Mouse (Mus musculus): ENCODE results near the gene Tshb. TPM values are rescaled to one million over a fixed set of nuclear protein-coding genes. Genes with fewer than 3 reads are reported as not detected.

Gene Tshb
- polyA plus RNA-seq, 1 experiment from 2014 or later, result not detected

GRCm38 (mm10) chr3:102746174-102746573, 36.3 kb downstream of the Tshb start:
- no peaks in the 10 kb centered on the region for H3K79me2 ChIP-seq (ENCODE audit: inconsistent target)
- H3K36me3 ChIP-seq (ENCODE audit: inconsistent target), result no peaks in the 10 kb centered on the region
- 58% methylated on average over 4 of the region's 4 CpGs for WGBS (ENCODE audit: missing documents)
- H3K27ac ChIP-seq, result no peak overlapping the region
- H3K4me3 ChIP-seq (ENCODE audit: inconsistent target), result no peak overlapping the region

GRCm38 (mm10) chr3:102744657-102745056, 37.9 kb downstream of the Tshb start:
- Histone ChIP-seq H3K36me3 (ENCODE audit: inconsistent target) (no peaks in the 10 kb centered on the region), H3K4me3 (ENCODE audit: inconsistent target) (no peak overlapping the region), H3K79me2 (ENCODE audit: inconsistent target) (no peaks in the 10 kb centered on the region), H3K27ac (no peak overlapping the region)
- WGBS (ENCODE audit: missing documents), result 10% methylated on average over 5 of the region's 5 CpGs

DNA sequence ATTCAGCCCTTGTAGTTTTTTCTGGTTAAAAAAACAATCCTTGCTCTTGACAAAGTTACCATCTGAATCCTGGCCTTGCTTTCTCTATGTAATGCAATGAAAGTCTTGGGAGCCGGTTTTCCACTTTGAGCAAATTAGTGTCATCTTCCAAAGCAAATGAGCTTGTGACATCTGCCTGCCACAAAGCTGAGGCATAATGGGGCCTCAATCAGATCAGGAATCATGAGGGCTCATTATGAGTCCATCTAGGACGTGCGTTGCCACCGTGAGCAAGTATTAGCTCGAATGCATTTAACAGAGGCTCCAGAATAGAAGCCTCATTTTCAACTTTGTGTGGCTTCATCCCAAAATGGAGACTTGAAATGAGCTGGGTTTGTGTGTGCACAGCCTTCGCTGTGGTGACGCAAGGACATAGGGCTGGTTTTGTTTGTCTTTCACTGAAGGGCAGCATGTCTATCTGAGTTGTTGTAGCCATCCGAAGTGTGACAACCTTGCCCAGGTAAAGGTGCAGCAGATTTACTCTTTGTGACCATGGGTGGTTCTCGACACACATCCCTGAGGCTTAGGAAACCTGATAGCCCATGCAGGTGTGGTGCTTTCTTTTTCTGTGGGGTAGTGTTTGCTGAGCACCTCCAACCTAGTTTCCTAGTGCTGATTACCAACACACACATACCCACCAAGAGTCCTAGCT, 38.6 kb downstream of the Tshb start:
- H3K4me3 ChIP-seq (ENCODE audit: inconsistent target), result no peak overlapping the region
- H3K79me2 ChIP-seq (ENCODE audit: inconsistent target), result no peaks in the 10 kb centered on the region
- no peaks in the 10 kb centered on the region for H3K36me3 ChIP-seq (ENCODE audit: inconsistent target)
- WGBS (ENCODE audit: missing documents), result 93% methylated on average over 9 of the region's 9 CpGs
- no peak overlapping the region for H3K27ac ChIP-seq

GRCm38 (mm10) chr3:102743202-102743601, 39.3 kb downstream of the Tshb start:
- WGBS (ENCODE audit: missing documents), result 80% methylated on average over 4 of the region's 4 CpGs

GRCm38 (mm10) chr3:102742725-102743124, 39.8 kb downstream of the Tshb start:
- 94% methylated on average over 4 of the region's 4 CpGs for WGBS (ENCODE audit: missing documents)
- Histone ChIP-seq H3K4me3 (ENCODE audit: inconsistent target) (no peak overlapping the region), H3K79me2 (ENCODE audit: inconsistent target) (no peaks in the 10 kb centered on the region), H3K36me3 (ENCODE audit: inconsistent target) (no peaks in the 10 kb centered on the region), H3K27ac (no peak overlapping the region)

More at GRCm38 (mm10) chr3:102743202-102743601, 39.3 kb downstream of the Tshb start:
- Histone ChIP-seq H3K4me3 (ENCODE audit: inconsistent target) (no peak overlapping the region), H3K36me3 (ENCODE audit: inconsistent target) (no peaks in the 10 kb centered on the region), H3K27ac (no peak overlapping the region), H3K79me2 (ENCODE audit: inconsistent target) (no peaks in the 10 kb centered on the region)

DNA sequence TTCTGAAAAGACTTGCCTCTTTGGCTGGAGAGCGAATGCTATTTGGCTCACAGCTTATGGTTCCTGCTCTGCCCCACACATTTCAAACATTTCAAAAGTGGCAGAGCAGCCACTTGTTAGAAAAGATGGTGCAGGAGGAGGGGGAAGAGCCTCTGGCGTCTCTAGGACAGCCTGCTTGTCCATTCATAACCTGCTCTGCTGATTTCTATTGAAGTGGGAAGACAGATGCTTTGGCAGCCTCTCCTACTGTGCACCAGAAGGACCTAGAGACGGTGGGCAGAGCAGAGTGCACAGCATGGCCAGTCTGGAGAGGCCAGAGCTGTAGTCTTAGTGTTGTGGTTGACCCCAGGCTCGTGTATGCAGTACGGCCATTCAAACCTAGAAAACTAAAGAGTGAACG, 43.6 kb downstream of the Tshb start:
- no peak overlapping the region for H3K4me3 ChIP-seq (ENCODE audit: inconsistent target)
- H3K36me3 ChIP-seq (ENCODE audit: inconsistent target), result no peaks in the 10 kb centered on the region
- WGBS (ENCODE audit: missing documents), result 50% methylated on average over 6 of the region's 6 CpGs
- no peaks in the 10 kb centered on the region for H3K79me2 ChIP-seq (ENCODE audit: inconsistent target)
- no peak overlapping the region for H3K27ac ChIP-seq

- H3K4me3 ChIP-seq (ENCODE audit: inconsistent target), result no peak overlapping the region
- 6% methylated on average over 10 of the region's 10 CpGs for WGBS (ENCODE audit: missing documents)
- no peak overlapping the region for H3K27ac ChIP-seq
- H3K36me3 ChIP-seq (ENCODE audit: inconsistent target), result no peaks in the 10 kb centered on the region
- no peaks in the 10 kb centered on the region for H3K79me2 ChIP-seq (ENCODE audit: inconsistent target)
Observed at GRCm38 (mm10) chr3:102738161-102738901, 44.2 kb downstream of the Tshb start.

DNA sequence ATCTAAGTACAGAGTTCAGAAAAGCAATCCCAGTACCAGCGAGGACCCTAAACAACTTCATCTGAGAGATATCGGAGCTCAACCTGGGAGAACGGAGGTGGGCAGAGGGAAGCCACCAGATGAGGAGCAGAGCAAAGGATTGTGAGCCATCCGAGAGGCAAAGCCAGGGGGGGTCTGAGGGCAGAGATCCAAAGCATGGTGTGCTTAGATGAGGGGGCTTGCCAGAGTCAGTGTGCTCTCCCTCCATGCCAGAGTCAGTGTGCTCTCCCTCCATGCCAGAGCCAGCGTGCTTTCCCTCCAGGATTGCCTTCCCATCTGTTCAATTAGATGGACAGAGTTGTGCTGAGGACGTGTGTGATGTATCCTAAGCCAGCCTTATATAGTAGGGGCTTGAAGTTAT, 45.4 kb downstream of the Tshb start:
- H3K27ac ChIP-seq, result no peak overlapping the region

DNA sequence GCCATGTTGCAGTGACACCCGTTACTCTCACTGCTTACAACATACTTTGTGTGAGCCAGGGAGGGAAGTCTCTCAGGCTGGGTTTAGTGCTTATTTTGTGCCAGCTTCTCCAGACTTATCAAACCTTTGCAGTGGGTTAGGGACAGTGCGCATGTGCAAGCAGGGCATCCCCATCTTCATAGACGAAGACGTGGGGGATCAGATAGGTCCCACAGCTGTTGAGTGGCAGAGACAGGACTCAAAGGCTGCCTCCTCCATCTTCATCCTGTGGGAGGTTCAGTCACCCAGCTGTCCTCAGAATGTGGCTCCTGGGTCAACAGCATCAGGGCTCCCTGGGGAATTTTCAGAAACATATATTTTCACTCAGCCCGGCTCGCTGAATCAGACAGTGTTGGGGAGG, 46.1 kb downstream of the Tshb start:
- 70% methylated on average over 6 of the region's 6 CpGs for WGBS (ENCODE audit: missing documents)
- H3K79me2 ChIP-seq (ENCODE audit: inconsistent target), result no peaks in the 10 kb centered on the region
- no peaks in the 10 kb centered on the region for H3K36me3 ChIP-seq (ENCODE audit: inconsistent target)
- no peak overlapping the region for H3K27ac ChIP-seq
- no peak overlapping the region for H3K4me3 ChIP-seq (ENCODE audit: inconsistent target)

More for the DNA sequence above, 45.4 kb downstream of the Tshb start:
- Histone ChIP-seq H3K36me3 (ENCODE audit: inconsistent target) (no peaks in the 10 kb centered on the region), H3K4me3 (ENCODE audit: inconsistent target) (no peak overlapping the region), H3K79me2 (ENCODE audit: inconsistent target) (no peaks in the 10 kb centered on the region)
- 89% methylated on average over 6 of the region's 6 CpGs for WGBS (ENCODE audit: missing documents)

GRCm38 (mm10) chr3:102735638-102736037, 46.9 kb downstream of the Tshb start:
- 60% methylated on average over 6 of the region's 6 CpGs for WGBS (ENCODE audit: missing documents)
- Histone ChIP-seq H3K4me3 (ENCODE audit: inconsistent target) (no peak overlapping the region), H3K36me3 (ENCODE audit: inconsistent target) (no peaks in the 10 kb centered on the region), H3K79me2 (ENCODE audit: inconsistent target) (no peaks in the 10 kb centered on the region), H3K27ac (no peak overlapping the region)

DNA sequence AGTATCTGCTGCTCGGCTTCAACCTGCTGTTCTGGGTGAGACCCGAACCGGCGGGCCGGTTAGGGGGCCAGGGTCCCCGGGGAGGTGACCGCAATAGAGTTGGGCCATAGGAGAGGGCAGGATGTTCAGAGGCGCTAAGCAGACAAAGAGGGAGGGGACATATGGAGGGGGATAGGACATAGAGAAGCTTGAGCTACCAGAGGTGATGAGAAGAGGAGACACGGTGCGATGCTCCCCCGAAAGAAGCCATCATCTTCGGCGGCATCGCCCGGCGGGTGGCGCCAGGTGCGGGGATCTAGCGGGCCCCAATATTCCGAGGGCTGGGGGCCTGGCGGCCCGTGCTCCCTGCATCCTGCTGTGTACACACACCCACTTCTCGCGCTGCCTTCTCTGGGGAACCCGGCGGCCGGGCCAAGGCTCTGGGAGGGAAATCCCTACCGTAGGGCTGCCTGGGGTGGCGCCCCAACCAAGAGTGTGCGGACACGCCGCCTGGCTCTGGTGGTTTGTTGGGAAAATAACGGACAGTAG, 47.4 kb downstream of the Tshb start:
- H3K4me3 ChIP-seq (ENCODE audit: inconsistent target), result peak overlapping the region; percentile 27; the same call in 1 of the 2 replicates
- WGBS (ENCODE audit: missing documents), result 1% methylated on average over 33 of the region's 33 CpGs
- no peak overlapping the region for H3K27ac ChIP-seq
- H3K79me2 ChIP-seq (ENCODE audit: inconsistent target), result no peaks in the 10 kb centered on the region
- no peaks in the 10 kb centered on the region for H3K36me3 ChIP-seq (ENCODE audit: inconsistent target)

DNA sequence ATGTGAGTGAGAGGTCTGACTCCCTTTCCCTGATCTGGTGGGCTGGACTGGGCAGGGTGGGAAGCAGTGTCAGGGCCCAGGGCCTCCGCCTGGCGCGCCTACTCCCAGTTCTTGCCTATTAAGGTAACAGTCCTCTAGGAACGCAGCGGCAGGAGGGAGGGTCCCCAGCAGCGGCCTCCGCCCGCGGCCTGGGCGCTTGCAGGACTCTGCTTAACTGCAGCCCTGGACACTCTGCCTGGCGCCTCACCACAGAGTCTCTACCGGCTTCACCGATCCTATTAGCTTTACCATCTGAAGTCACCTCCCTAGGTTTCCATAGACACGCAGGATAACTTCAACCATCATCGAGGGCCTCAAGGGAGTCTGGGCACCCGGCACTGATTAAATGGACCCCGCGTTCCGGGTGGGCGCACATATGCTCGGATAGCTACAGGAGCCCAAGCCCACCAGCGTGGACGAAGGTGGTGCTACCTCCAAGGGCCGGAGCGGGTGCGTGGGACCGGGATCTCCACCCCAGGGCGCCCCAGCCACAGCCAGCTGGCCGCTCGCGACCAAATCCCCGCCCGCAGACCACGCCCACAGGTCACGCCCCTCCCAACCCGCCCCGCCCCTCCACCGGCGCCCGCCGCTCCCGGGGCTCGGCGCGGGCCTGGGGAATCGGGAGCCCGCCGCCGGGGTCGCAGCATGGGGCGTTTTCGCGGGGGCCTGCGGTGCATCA, 48.0 kb downstream of the Tshb start, which contains the start of gene Tspan2:
Gene Tspan2, plus strand, starts transcription at position 217 of the 718 bp plus-strand sequence.
- no peak within 1 kb of the TSS for H3K27ac ChIP-seq
- WGBS (ENCODE audit: missing documents), result 15% methylated on average over 39 of the region's 54 CpGs
- H3K4me3 ChIP-seq (ENCODE audit: inconsistent target), result peak within 1 kb of the TSS; percentile 27; the same call in 1 of the 2 replicates
- H3K36me3 ChIP-seq (ENCODE audit: inconsistent target), result no peaks in the 10 kb centered on the region
- H3K79me2 ChIP-seq (ENCODE audit: inconsistent target), result no peaks in the 10 kb centered on the region

DNA sequence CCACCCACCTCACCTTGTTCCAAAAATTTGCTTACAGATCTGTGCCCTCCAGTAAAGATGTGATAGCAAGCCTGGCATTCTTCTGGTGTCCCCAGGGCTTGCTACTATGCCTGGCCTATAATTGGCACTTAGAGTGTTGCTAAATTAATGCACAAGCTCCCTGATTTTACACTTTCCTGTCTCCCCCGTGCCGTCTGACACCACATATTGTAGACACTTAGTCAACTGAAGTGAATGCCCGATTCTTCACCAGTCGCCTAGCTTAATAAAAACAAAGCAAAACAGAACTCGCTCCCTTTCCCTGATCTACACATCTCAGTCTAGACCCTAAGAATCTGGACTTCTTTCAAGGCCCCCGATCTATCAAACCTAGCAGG, 48.6 kb downstream of the Tshb start:
- no peaks in the 10 kb centered on the region for H3K79me2 ChIP-seq (ENCODE audit: inconsistent target)
- 66% methylated on average over 6 of the region's 6 CpGs for WGBS (ENCODE audit: missing documents)
- H3K27ac ChIP-seq, result no peak overlapping the region
- no peaks in the 10 kb centered on the region for H3K36me3 ChIP-seq (ENCODE audit: inconsistent target)
- no peak overlapping the region for H3K4me3 ChIP-seq (ENCODE audit: inconsistent target)

DNA sequence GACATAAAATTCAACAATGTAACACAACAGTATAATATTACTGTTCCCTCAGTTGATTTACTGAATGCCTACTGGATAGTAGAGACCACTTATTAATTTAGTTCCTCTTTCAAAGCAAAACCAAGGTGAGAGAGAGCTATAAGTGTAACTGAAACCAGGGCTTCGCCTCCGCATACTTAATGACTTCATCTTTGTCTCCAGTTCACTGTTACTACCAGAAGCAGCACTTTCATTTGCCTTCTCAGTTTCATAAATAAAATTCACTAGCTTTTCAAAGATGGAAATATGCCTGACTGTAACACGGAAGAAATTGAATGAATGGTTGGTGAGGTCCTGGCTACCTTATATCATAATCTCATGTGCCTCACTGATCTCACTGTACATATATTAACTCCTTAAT, 49.5 kb downstream of the Tshb start:
- no peaks in the 10 kb centered on the region for H3K79me2 ChIP-seq (ENCODE audit: inconsistent target)
- no peak overlapping the region for H3K27ac ChIP-seq
- H3K36me3 ChIP-seq (ENCODE audit: inconsistent target), result no peaks in the 10 kb centered on the region
- H3K4me3 ChIP-seq (ENCODE audit: inconsistent target), result no peak overlapping the region
- WGBS (ENCODE audit: missing documents), result 20% methylated on average over 3 of the region's 3 CpGs

Measured in macrophage (primary cell).